Mouse (Mus musculus) midbrain, embryonic 11.5 days (tissue): ENCODE measurements around the gene Rnf24. TPM values are rescaled to one million over a fixed set of nuclear protein-coding genes. Genes with fewer than 3 reads are reported as not detected.

Experiments used
- ATAC-seq: fragments of 200-750 bp; cut with Nextera tagmentation; 2 replicates; pipeline ENCODE4 v1.8.0; 2017; ENCODE audit warnings: moderate TSS enrichment, moderate library complexity; ENCODE audit not compliant: low FRiP score
- DNase-seq: peaks from one replicate; pipeline ENCODE4 v3.0.0; 2015; ENCODE audit warnings: low spot score; ENCODE audit errors: missing footprints
- H3K27ac ChIP-seq: fragments of 300-500 bp; sonication (generic); 2 replicates; pipeline ENCODE4 v1.5.1; 2014; ENCODE audit warnings: low read depth, low read length
- H3K27me3 ChIP-seq: fragments of 300-500 bp; sonication (generic); 2 replicates; pipeline ENCODE4 v1.6.1; 2014; ENCODE audit warnings: mild to moderate bottlenecking, low read length, moderate library complexity, mixed read lengths; ENCODE audit not compliant: control insufficient read depth, insufficient read depth
- H3K36me3 ChIP-seq: fragments of 300-500 bp; sonication (generic); 2 replicates; pipeline ENCODE4 v1.6.1; 2014; ENCODE audit warnings: mild to moderate bottlenecking, low read length, moderate library complexity, mixed read lengths; ENCODE audit not compliant: control insufficient read depth, insufficient read depth
- H3K4me1 ChIP-seq: fragments of 300-500 bp; sonication (generic); 2 replicates; pipeline ENCODE4 v1.6.1; 2014; ENCODE audit warnings: low read length; ENCODE audit not compliant: control insufficient read depth, insufficient read depth
- H3K4me2 ChIP-seq: fragments of 300-500 bp; sonication (generic); 2 replicates; pipeline ENCODE4 v1.6.1; 2014; ENCODE audit warnings: mild to moderate bottlenecking, moderate library complexity
- H3K4me3 ChIP-seq: fragments of 300-500 bp; sonication (generic); 2 replicates; pipeline ENCODE4 v1.5.1; 2014; ENCODE audit warnings: low read depth, low read length
- H3K9ac ChIP-seq: fragments of 300-500 bp; sonication (generic); 2 replicates; pipeline ENCODE4 v1.6.1; 2014; ENCODE audit warnings: low read length
- H3K9me3 ChIP-seq: fragments of 300-500 bp; sonication (generic); 2 replicates; pipeline ENCODE4 v1.6.1; 2016; ENCODE audit warnings: low read length; ENCODE audit not compliant: control insufficient read depth
- WGBS: fragments of 180-500 bp; shearing (Covaris S2); extraction: QIAGEN DNeasy Blood & Tissue Kit; methylation state at CpG from one replicate; pipeline ENCODE4 v1.1.7; 2014; 5-methylcytosine and 5-hydroxymethylcytosine counted together
- polyA plus RNA-seq: library from polyadenylated mRNA; unstranded; fragments of >200 nt; fragmentation: Nextera tagmentation; extraction: Ambion mirVana; gene quantifications from 2 replicates; pipeline ENCODE4 v1.2.1, GENCODE M21; 2014

The Rnf24 gene
- polyA plus RNA-seq, 1 experiment from 2014 or later = 9.2 TPM

- under 1% methylated on average over 51 of the region's 59 CpGs for WGBS
Measured at GRCm38 (mm10) chr2:131262680-131263670, 89.7 kb downstream of the Rnf24 start.

GRCm38 (mm10) chr2:131262213-131262672, 90.4 kb downstream of the Rnf24 start, which contains the start of gene Pank2:
Gene Pank2 (plus strand): TSS chr2:131262495.
- WGBS = under 1% methylated on average over 46 of the region's 49 CpGs
- no peaks in the 10 kb centered on the region for H3K9me3 ChIP-seq

More at GRCm38 (mm10) chr2:131262680-131263670, 89.7 kb downstream of the Rnf24 start:
- Histone ChIP-seq H3K27me3 (no peaks in the 10 kb centered on the region), H3K9ac (peak overlapping the region; percentile 98), H3K4me3 (peak overlapping the region; percentile 91), H3K27ac (peak overlapping the region; percentile 97), H3K9me3 (no peaks in the 10 kb centered on the region), H3K36me3 (no peaks in the 10 kb centered on the region), H3K4me1 (peaks cover 16% of the 10 kb centered on the region), H3K4me2 (peak overlapping the region; percentile 65)
- ATAC-seq (peak; percentile 84), DNase-seq (peak; percentile 96)

GRCm38 (mm10) chr2:131261481-131262212, 91.0 kb downstream of the Rnf24 start:
- ATAC-seq (peak; percentile 86), DNase-seq (peak; percentile 91)
- Histone ChIP-seq H3K9me3 (no peaks in the 10 kb centered on the region), H3K4me1 (peaks cover 16% of the 10 kb centered on the region), H3K9ac (peak overlapping the region; percentile 87), H3K4me2 (peak overlapping the region; percentile 60), H3K27me3 (no peaks in the 10 kb centered on the region), H3K27ac (peak overlapping the region; percentile 97), H3K4me3 (peak overlapping the region; percentile 91), H3K36me3 (no peaks in the 10 kb centered on the region)
- WGBS = 3% methylated on average over 10 of the region's 10 CpGs

More at GRCm38 (mm10) chr2:131262213-131262672, 90.4 kb downstream of the Rnf24 start, which contains the start of gene Pank2:
- Histone ChIP-seq H3K27ac (peak within 1 kb of the TSS; percentile 97), H3K4me2 (peak within 1 kb of the TSS; percentile 65), H3K4me1 (peaks cover 16% of the 10 kb centered on the region), H3K27me3 (no peaks in the 10 kb centered on the region), H3K36me3 (no peaks in the 10 kb centered on the region), H3K4me3 (peak within 1 kb of the TSS; percentile 91), H3K9ac (peak within 1 kb of the TSS; percentile 98)
- peak; percentile 100 for ATAC-seq
- DNase-seq = peak; percentile 99

- H3K27me3 ChIP-seq = no peaks in the 10 kb centered on the region
- no peak overlapping the region; the same call in 1 of the 2 replicates for H3K9ac ChIP-seq
- H3K4me3 ChIP-seq = no peak overlapping the region
- H3K36me3 ChIP-seq = no peaks in the 10 kb centered on the region
- ATAC-seq (no peak), DNase-seq (peak; percentile 85)
- H3K4me1 ChIP-seq = peaks cover 16% of the 10 kb centered on the region
- no peak overlapping the region for H3K4me2 ChIP-seq
- no peak overlapping the region for H3K27ac ChIP-seq
- whole genome bisulfite sequencing = 67% methylated on average over 9 of the region's 9 CpGs
- H3K9me3 ChIP-seq = no peaks in the 10 kb centered on the region
Measured at GRCm38 (mm10) chr2:131260544-131261307, 92.0 kb downstream of the Rnf24 start.

- H3K4me2 ChIP-seq = no peak overlapping the region
- WGBS = 80% methylated on average over 8 of the region's 8 CpGs
- DNase-seq = no peak
- H3K27ac ChIP-seq = no peak overlapping the region
- no peaks in the 10 kb centered on the region for H3K36me3 ChIP-seq
- no peaks in the 10 kb centered on the region for H3K27me3 ChIP-seq
- no peak overlapping the region for H3K4me3 ChIP-seq
- H3K9ac ChIP-seq = no peak overlapping the region
- H3K4me1 ChIP-seq = peaks cover 5% of the 10 kb centered on the region
- ATAC-seq = no peak
- no peaks in the 10 kb centered on the region for H3K9me3 ChIP-seq
Measured at GRCm38 (mm10) chr2:131258693-131259092, 94.0 kb downstream of the Rnf24 start.

GRCm38 (mm10) chr2:131255738-131256137, 97.0 kb downstream of the Rnf24 start:
- Histone ChIP-seq H3K36me3 (no peaks in the 10 kb centered on the region), H3K4me2 (no peak overlapping the region), H3K9me3 (no peaks in the 10 kb centered on the region), H3K4me1 (no peaks in the 10 kb centered on the region), H3K27ac (no peak overlapping the region), H3K9ac (no peak overlapping the region), H3K4me3 (no peak overlapping the region), H3K27me3 (no peaks in the 10 kb centered on the region)
- 46% methylated on average over 3 of the region's 3 CpGs for WGBS
- no peak for ATAC-seq
- DNase-seq = no peak

- no peaks in the 10 kb centered on the region for H3K9me3 ChIP-seq
- no peak overlapping the region for H3K27ac ChIP-seq
- no peaks in the 10 kb centered on the region for H3K36me3 ChIP-seq
- DNase-seq (no peak), ATAC-seq (no peak)
- 90% methylated on average over 2 of the region's 2 CpGs for WGBS
- no peaks in the 10 kb centered on the region for H3K27me3 ChIP-seq
- no peaks in the 10 kb centered on the region for H3K4me1 ChIP-seq
- no peak overlapping the region for H3K4me3 ChIP-seq
- no peak overlapping the region for H3K4me2 ChIP-seq
- no peak overlapping the region for H3K9ac ChIP-seq
Measured at GRCm38 (mm10) chr2:131254329-131254713, 98.4 kb downstream of the Rnf24 start.

GRCm38 (mm10) chr2:131253681-131254328, 98.9 kb downstream of the Rnf24 start:
- ATAC-seq = peak; percentile 59
- WGBS = 37% methylated on average over 7 of the region's 7 CpGs
- no peaks in the 10 kb centered on the region for H3K27me3 ChIP-seq
- no peak overlapping the region for H3K4me2 ChIP-seq
- H3K4me3 ChIP-seq = no peak overlapping the region
- no peaks in the 10 kb centered on the region for H3K4me1 ChIP-seq
- H3K9me3 ChIP-seq = no peaks in the 10 kb centered on the region
- H3K9ac ChIP-seq = 0 out of 2 replicates have a peak overlapping the region, but pooled peaks have one; percentile 3
- no peak overlapping the region for H3K27ac ChIP-seq
- peak; percentile 88 for DNase-seq
- no peaks in the 10 kb centered on the region for H3K36me3 ChIP-seq
